Mouse (Mus musculus): ENCODE measurements around the gene Asb2.

DNA sequence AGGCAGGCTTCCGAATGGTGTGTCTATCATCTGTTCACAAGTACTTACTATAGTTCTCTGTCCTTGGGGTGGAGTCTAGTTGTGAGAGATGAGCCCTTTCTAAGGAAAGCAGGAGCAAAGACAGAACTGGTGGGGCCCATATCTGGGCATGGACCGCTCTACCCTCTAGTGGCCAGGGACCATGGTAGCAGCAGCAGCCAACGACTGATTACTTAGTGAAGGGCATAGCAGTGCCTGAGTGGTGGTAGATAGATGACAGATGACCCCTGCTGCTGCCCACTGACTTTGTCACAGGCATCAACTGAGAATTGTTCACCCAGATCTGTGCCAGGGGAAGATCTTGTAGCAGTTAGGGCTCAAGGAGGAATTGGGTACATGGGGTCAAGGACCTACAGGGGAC, 33.0 kb downstream of the Asb2 start:
- TF ChIP-seq POLR2A (IDR thresholded peaks at IDR 0.05; ENCODE audit: control insufficient read depth, low read depth, low read length), result no peak
- TF ChIP-seq CTCF (IDR thresholded peaks at IDR 0.05; ENCODE audit: control insufficient read depth, insufficient read depth, insufficient replicate concordance, low read depth, low read length), result peak; percentile 56; the same call in 1 of the 2 replicates
